Mouse (Mus musculus) cerebellum, postnatal 10 days (tissue): ENCODE measurements around the gene Ccnjl.

Source experiments
- DNase-seq, 2 experiments: peaks; one replicate each; pipeline ENCODE4 v3.0.0; 2021; ENCODE audit warnings: mixed read lengths in 2 of 2

Gene Ccnjl

DNA sequence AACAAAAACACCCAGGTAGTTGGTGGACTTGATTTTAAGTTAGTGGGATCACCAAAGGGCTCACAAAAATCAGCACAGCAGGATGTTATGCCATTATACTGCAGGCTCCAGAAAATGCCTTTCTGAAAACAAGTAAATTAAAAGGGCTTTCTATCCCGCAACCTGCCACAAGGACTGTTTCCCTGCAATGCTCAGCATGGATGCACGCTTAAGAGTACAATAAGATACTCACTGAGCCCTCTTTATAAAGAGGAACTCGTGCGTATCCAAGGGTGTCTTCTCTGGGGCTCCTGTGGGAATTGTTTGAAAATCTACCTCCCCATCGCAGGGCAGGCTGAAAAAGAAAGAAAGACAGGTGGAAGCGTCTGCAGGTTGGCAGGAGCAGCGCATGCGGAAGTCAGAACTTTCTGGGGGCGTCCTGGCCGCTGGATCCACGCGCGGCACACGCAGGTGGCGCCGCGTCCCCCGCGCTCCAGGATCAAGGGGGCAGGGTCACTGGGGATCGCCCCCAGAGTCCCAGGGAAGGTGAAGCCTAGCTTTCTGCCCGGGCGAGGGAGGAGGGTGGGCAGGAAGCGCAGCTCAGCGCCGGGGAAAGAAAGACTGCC lies 404 bp upstream of the Ccnjl start:
- DNase-seq = no peak

DNA sequence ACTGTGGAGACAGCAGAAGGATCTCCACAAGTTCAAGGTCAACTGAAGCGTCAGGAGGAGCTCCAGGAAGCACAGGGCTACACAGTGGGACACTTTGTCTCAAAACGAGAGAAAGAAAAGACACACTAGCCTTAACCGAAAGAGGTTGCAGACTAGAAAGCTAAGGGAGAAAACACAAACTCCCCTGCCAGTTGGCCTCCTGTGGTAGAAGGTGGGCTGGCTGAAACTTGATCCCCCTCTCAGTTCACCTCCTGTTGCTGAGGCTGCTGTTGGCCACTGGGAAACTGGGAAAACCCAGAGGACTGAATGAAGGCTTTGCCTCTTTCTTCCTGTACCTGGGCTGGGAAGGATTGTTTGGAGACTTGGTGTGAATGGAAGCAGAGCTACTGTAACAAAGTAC lies 1.5 kb downstream of the Ccnjl start:
- peak in 1 of 2 experiments; percentile 18 for DNase-seq

DNA sequence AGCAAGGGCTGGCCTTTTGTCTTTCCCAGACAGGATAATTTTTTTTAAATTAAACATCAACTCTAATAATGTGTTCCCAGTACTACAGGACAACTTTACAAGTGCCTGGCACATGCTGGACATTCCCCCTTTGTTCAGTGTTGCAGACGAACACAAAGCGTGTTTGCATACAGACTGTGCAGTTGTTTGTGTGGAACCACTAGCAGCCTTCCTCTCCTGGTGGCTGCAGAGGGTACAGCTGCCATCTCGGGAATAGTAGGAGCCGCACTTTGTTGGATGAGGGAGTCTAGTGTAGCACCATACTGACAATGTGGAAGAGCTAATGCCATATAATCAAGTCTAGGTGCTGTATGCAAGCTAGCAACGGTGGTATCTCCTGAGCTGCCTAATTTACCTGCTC lies 3.0 kb downstream of the Ccnjl start:
- DNase-seq = no peak

DNA sequence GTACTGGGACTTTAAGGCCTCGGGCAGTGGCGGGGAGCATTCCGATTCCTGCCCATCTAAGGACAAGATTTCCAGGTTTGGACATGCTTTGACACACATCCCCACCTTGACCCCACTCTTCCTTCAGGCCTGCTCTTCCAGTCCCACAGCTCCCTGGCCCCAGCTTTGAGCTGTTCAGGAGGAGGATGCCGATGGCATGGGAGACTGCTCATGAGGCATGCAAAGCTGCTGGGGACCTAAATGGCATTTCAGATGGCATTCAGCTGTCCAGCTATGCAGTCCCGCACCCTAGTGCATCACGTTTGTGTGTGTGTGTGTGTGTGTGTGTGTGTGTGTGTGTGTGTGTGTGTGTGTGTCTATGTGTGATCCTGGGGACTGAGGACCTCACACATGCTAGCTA lies 8.5 kb downstream of the Ccnjl start:
- DNase-seq = no peak

DNA sequence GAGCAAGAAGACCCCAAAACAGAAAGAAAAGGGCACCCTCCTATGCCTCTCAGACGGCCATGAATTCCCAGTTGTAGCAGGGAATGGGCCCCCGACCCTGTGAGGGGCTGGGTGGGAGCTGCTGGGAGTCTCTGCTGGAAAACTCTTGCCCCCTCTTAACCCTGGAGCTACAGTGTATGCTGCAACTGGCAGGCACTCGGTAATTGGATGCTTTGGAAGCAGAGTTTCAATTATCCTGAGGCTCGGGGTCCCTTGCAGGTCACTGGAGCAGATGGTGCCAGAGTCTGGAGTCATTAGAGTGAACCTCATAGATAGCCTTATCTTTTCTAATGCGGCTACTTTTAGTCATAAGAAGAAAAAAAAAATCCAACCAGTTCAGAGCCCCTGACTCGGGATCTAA lies 11.3 kb downstream of the Ccnjl start:
- DNase-seq = no peak

DNA sequence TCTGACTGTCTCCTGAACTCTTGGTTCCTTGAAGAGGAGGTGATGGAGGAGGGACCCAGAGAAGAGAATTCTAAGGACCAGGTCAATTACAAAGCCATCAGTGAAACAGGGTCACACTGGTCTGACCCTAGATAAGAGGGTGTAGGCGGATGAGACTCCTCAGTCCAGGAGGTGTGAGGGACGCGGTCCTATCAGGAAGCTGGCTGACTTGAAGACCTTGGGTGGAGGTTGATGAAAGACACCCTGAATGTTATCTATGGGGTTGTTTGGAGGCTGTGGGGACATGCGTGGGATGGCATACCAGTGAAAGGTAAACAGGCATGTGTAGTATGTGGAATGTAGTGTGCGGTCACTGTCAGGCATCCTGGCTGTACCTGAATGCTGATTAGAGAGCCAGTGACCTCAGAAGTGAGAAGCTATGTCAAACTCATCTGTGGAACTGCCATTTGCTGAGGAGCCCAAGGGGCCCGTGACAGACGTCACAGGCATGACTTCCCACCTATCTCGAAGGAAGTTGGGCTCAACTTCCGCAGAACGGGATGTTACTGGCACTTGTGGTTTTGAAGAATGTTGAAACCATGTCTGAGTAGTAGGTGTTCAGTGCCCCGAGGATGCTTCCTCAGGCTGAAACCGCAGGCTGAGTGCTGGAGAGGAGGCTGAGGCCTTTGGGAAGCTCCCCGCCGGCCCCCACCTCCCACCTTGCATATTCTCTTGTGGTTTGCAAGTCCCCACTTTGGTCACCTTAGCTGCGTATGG lies 15.3 kb downstream of the Ccnjl start:
- no peak for DNase-seq

DNA sequence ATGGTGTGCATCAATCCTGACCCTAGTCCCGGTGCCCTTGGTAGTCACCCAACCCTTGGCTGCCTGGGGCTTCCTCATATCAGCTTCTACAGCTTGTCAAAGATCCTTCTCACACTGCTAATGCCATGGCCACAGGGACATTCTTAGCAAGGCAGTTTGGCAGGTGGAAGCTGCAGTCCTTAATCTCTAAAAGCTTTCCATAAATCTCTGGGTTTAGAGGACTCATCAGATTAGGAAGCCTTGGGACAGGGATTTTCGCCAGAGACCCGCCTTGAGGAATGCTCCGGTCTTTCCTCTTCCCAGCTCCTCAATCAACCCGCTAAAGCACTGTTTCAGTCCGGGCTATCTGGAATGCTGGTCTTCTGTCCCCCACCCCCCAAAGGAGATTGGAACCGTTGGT lies 16.2 kb downstream of the Ccnjl start:
- DNase-seq = no peak

DNA sequence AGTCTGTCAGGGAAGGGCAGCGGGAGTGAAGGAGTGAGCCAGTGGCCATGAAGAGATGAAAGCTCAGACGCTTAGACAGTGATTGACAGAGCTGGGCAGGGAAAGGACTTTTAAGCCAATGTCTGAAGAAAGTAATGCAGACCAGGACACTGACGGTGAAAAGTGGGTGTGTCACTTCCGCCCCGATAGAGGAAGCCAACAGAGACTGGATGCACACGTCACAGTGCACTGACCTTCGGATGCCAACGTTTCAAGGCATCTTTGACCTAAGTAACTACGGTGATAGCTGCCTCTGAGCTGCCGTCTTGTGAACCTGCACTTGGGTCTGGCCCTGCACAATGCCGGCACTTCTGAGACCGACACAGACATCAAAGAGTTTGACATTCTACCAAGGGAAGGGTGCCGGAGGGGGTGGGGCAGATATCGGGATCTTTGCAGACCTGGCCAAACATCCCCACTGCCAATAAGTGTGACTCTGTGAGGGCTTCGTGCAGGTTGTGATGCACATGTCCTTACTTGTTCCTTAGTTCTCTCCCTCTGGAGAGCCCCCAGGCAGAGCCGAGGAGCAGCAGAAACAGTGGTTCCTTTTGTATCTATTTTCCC lies 17.4 kb downstream of the Ccnjl start:
- no peak for DNase-seq

DNA sequence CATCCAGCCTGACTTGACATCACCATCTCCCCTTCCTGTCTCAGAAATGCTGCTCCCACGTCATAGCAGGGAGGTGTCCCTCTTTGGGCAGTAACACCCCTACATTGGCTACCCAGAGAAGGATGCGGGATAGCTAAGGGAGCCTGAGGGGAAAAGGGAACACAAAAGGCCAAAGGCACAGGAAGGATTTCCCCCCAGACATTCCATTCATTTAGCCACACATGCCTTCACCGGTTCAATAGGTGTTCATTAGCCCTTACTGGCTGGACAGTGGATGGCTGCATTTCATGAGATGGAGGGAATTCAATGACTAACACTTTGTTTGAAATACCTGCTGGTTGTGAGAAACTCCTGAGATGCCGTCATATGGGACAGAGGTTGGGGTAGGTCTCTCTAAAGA lies 18.1 kb downstream of the Ccnjl start:
- DNase-seq = no peak

DNA sequence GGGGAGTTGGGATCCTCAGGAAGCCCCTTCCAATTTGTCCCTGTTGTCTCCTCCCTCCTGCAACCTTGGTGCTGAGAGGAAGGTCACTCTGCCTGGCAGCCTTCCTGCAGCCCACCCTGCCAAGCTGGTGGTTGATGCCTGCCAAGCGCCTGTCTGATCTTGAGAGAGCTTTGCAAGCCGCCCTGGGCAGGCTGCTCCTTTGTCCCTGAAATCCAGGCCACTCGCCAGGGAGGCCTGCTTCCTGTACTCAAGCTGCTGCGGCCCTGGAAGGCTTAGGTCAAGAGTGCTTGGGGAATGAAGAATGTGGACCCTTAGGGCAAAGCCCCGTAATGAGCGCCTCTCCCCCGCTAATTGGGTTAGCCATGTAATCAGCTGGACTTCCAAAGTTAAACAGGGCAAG lies 19.6 kb downstream of the Ccnjl start:
- peak; percentile 97 to 98 for DNase-seq

DNA sequence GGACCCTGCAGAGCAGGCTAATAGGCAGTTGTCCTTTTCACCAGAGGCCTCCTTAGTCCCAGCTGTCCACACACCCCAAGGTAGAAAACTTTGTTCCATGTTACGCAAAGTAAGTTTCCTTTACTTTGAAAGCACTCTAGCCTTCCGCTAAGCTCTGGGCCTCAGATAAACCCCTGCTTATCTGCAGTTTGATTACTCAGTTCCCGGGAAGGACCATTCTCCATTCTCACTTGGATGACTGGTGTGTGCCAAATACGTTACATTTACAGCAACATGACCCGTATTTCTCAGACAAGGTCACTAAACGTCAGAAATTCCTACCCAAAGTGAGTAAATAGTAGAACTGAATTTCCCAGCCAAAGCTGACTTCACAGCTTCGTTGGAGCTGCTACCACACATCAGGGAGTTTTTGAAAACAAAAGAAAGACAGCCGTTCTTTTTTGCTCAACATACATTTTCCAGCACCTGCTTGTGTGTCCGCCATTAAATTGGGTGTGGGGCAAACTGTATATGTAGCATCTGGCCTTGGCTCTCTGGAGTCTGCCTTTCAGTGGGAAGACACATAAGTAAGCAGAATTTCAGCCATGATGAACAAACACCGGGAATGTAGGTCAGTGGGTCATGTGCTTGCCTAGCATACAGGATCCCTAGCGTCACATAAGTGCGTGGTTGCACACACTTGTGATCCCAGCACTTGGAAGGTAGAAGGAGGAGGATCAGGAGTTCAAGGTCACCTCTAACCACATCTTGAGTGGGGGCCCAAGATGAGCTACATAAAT lies 20.3 kb downstream of the Ccnjl start:
- no peak for DNase-seq

DNA sequence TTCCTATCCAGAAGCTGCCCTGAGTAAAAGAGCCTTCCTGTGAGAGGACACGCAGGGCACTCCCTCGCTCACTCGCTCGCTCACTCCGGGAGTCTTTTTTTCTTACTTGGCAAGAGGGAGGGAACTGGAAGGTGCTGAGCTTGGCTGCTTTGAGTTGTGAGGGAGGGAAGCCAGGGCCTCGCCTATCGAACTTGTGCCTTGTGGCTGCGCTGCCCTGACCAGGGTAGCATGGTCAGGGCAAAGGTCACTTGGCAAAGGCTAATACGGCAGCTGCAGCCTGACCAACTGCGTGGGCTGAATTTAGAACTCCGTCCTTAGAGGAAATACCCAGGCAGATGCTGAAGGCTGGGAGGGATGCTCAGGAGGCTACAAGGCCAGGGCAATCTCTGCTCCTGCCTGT lies 21.1 kb downstream of the Ccnjl start:
- peak; percentile 61 to 67 for DNase-seq

DNA sequence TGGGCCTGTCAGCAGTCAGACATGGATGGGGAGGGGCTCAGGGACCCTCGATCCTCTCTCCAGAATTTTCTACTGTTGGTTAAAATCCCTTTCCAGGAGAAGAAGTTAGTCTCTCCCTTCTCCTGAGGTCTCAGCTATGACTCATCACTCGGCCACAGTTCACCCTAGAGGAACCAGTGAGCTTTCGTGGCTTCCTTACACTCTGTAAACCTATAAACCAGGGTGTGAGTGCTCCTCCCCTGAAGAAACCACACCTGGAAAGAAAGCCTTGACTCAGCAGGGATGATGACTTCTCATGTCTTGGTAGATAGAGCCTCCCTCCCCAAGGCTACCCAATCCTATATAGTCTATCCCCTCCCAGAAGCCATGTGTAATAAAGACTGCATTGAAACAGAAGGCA lies 23.2 kb downstream of the Ccnjl start:
- DNase-seq = no peak

DNA sequence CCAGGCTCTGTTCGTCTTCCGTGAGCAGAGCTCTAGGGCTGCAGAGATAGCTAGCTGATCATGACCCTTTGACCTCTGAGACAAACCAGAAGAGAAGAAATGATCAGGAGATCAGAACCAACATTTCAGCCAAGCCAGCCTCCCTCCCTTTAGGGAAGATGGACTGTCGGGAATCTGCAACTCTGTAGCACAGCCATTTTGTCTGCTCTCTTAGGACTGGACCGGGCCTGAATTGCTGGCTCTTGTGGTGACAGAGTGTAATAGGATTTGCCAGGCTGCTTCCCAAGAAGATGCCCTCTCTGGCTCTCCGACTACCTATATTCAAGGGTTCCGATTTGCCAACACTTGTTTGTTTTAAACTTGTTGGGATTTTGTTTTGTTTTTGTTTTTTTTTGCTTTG lies 24.1 kb downstream of the Ccnjl start:
- no peak for DNase-seq

DNA sequence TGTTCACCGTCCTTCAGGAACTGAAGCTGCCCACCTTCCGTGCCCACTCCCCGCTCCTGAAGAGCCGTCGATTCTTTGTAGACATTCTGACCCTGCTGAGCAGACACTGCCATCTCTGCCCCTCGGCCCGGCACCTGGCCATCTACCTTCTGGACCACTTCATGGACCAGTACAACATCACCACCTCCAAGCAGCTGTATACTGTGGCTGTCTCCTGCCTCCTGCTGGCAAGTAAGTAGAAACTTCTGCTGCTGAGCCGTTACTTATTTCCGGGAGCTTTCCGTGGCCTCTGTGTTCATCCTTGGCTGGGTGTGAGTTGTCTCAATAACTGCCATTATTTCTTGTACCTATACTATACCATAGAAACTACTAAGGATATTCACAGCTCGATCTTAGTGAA lies 28.0 kb downstream of the Ccnjl start:
- DNase-seq = no peak

DNA sequence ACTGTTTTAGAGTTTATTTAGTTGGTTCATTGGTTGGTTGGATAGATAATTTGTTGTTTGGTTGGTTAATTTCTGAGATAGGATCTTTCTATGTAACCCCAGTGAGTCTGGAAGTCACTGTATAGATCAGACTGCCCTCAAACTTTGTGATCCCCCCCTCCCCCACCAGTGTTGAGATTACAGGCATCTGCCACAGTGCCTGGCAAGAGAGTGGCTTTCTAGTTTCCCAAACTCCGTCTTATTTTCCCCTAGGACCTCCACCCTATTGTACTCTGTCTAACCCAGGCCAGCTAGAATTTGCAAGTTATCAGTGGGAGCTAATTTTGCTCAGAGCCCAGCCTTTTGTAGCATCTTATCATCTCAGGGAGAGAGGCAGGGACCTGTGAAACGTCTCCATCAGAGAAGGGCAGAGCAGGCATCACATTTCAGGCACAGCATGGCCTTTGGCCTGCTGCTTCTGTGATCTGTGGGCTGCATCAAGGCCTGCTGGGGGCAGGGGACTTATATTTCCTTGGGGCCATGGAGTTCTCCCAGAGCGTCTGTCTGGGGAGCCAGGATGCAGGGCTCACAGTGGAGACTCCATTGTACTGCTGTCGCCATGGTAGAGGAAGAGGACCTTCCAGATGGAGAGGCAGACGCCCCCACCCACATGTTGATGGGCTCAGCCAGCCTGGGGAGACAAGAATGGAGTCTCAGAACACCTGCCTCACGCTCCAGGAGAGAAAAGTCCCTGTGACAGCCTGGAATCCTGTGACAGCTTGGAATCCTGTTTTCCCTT lies 31.1 kb downstream of the Ccnjl start:
- DNase-seq = no peak

DNA sequence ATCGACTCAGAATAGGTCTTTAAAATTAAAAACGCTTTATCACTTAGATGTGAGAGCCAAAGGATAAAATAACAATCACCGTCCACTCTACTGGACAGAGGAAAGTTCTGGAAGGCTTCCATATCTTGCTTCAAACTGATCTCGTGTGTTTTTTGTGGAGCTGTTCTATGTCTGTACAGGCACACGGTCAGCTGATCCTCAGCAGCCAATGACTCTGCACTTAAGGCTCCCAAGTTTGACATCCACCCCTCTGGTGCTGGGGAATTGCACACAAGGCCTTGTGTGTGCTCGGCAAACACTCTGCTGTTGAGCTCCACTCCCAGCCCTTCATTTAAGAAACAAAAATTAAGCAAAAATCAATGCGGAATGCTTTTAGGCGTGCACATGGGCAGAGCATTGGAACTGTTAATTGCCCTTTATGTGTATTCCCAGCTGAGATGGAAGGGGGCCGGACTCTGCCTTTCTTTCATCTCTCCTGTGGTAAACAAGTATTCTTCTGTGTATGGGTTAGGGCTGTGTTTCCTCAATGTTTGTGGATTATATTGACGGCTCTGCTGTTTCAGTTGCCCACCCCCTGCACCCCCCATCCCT lies 35.2 kb downstream of the Ccnjl start:
- DNase-seq = no peak

DNA sequence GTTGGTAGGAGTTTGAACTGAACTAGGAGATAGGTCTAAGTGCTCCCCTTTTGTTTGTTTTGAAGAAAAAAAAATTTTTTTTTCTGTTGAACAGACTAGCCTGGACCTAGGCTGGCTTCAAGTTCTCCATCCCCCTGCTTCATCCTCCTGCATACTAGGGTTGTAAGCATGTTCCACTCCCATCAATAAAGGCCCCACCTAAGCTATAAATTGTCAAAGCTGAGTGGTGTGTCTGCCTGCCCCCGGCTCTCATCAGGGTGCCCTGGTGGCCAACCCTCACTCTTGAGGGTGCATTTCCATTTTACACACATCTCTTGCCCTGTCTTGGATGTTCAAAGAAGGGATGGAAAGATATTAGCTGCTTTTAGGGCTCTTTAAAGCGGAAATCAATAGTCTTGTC lies 36.8 kb downstream of the Ccnjl start:
- no peak for DNase-seq

DNA sequence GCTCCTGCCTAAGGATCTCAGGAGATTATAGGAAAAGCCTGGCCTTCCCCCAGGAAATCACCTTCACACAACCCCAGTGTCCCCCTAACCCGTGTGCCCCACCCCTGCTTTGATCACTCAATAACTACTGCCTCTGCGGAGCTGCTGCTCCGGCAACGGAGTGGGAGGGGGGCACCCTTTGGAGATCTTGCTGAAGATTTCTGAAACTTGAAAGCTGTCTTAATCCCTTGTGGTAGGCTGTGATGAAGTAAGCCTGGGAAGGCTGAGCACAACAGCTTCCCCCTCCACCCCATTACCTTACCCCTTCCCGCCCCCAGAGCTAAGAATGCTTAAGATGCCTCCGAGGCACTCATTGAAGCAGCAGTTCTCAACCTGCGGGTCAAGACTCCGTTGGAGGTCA lies 37.3 kb downstream of the Ccnjl start:
- no peak for DNase-seq

DNA sequence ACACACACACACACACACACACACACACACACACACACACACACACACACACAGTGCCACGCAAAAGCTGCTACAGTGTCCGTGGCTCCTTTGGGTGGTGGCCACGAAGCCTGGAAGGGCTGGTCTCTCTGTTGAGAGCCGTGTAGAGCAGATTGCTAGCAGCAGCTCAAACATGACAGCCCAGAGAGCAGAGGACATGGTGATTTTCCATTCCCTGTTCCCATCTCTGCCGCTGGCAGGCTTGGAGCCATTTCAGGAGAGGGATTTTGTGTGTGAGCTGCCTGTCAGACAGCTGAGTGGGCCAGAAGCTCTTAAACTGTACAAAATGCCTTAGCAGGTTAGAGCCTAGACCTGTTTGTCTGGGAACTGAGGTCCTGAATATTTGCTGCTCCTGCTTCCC lies 38.1 kb downstream of the Ccnjl start:
- DNase-seq = peak; percentile 56 to 57

DNA sequence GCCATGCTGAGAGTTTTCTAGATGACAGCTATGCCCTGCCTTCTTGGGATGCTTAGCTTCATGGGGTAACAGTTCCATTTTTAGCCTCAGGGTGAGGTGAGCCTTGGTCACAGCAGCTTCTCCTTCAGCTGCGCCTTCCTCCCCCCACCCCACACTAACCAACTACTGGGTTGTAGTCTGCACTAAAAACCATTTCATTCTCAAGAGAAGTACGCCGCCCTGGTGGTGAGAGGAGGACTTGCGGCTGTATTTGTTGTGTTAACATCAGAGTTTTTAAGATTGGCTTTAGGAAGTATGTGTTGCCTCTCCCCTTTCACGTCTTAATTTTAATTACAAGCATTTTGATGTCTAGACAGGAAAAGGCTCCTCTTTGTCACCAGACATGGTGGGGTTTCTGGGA lies 39.7 kb downstream of the Ccnjl start:
- peak; percentile 60 to 74 for DNase-seq

DNA sequence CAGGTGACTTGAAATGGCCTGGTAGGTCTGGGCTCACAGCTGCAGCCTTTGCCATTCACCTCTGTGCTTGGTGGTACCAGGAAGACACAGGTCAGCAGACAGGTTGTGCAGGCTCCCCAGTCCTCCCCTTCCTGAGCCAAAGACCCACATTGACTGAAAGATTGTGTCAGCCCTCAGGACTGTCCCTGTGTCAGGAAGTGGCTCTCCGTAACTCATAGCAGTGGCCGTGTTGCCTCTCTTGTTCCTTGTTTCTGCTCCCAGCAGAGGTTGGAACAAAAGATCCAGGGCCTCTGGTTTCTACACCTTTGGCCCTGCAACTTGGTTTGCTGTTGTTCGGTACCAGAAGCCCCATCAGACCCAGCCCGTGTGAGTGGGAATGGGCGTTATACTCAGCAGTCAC lies 40.6 kb downstream of the Ccnjl start:
- DNase-seq = no peak

DNA sequence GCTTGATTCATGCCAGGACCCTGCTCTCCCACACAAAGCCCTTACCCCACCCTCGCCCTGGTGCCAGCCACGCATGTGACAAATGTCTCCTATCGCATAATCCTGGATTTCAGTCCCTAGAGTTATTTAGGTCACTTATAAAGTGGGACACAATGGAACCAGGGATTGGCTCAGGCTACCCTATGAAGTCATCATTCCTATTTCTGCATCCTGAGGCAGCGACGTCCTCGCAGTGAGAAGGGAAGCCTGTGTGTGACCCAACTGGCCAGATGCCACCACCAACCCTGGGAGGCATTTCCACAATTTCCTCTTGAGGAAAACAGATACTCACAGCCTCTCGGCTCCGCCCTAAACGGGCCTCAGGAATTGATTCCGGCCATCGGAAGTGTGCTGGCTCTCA lies 41.0 kb downstream of the Ccnjl start:
- DNase-seq = peak; percentile 86 to 88
